Mouse (Mus musculus) heart, postnatal 36 days (tissue): Measurements from ENCODE around the gene 2300003K06Rik. TPM values are rescaled to one million over a fixed set of nuclear protein-coding genes. Genes with fewer than 3 reads are reported as not detected.
"Not testable (repeated sequence)": the region's sequence is repeated elsewhere in the genome, so short reads cannot be mapped to it uniquely, and the experiment has no call there.

Experiments used
- DNase-seq, 2 experiments: peaks; one replicate each; pipeline ENCODE4 v3.0.0; 2021 to 2022
- intact Hi-C: fragments of 180-260 bp; cut with DNase I; formaldehyde crosslinking; loops from one replicate; pipeline ENCODE4 v1.15.1; 2025
- total RNA-seq, 2 experiments: library from RNA; stranded (reverse); gene quantifications; 2 replicates each; pipeline ENCODE4 v1.2.3; 2021

Gene 2300003K06Rik
- total RNA-seq = not detected

DNA sequence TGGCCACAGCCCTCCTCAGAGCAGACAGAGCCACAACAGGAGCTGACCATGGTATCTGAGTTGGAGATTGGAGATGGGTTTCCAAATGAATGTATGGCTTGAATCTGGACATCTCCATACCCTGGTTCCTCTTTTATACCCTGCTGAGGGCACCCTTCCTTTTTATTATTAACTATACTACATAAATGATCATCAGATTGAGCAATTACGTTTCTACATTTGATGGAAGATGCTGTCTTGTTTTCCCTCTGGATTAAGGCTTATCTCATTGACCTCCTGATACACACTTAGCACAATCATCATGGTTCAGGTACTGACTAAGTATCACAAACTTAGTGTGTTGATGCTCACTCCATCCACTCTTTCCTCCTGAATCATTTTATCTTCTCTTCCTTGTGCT, at the start of gene 2300003K06Rik:
Gene 2300003K06Rik (minus strand): TSS at position 101 of the 400 bp plus-strand sequence.
- intact Hi-C loops = no loop called here
- DNase-seq = no peak

DNA sequence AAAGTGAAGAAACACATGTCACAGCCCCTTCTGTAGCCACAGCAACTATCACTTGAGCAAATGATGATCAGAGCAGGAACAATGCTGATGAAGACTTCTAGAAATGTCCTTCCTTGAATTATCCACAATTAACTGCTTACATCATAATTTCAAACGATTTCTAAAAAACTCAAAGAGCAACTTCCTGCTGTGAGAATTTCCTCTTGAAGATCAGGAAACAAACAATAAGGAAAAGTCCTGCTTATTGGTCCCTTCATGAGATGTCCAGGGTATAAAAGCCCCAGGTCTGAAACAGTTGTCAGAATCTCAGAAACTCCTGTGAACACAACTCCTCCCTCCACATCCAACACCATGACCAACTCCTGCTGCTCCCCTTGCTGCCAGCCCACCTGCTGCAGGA, 41.0 kb upstream of the 2300003K06Rik start, which contains the start of gene Gm11567:
Gene Gm11567 (plus strand): TSS at position 301 of the 400 bp plus-strand sequence.
- intact Hi-C loops, DNase-seq: not testable (repeated sequence)

DNA sequence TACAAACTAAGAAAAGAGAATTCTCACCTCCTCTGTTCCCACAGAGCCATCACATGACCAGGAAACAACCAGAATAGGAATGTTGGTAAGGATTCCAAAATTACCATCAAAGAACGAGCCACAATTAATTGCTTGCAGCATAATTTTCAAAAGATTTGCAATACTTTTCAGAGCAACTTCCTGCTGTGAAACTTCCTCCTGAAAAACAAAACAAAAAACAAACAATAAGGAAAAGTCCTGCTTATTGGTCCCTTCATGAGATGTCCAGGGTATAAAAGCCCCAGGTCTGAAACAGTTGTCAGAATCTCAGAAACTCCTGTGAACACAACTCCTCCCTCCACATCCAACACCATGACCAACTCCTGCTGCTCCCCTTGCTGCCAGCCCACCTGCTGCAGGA, 35.2 kb upstream of the 2300003K06Rik start, which contains the start of gene Krtap9-1:
Gene Krtap9-1 (plus strand): TSS at position 301 of the 400 bp plus-strand sequence.
- DNase-seq, intact Hi-C loops: not testable (repeated sequence)

DNA sequence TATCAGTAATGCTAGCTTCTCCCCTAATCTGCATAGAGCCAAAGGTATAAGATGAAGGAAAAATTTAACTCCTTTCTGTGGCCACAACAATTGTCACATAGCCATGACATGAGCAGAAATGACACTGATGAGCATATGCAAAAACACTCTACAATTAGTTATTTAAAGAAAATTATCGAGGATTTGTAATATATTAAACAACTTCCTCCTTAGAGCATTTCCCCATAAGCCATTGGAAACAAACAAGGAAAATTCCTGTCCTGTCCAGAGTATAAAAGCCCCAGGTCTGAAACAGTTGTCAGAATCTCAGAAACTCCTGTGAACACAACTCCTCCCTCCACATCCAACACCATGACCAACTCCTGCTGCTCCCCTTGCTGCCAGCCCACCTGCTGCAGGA, 26.3 kb upstream of the 2300003K06Rik start, which contains the start of gene Gm11559:
Gene Gm11559 (plus strand): TSS at position 301 of the 400 bp plus-strand sequence.
- DNase-seq, intact Hi-C loops: not testable (repeated sequence)

DNA sequence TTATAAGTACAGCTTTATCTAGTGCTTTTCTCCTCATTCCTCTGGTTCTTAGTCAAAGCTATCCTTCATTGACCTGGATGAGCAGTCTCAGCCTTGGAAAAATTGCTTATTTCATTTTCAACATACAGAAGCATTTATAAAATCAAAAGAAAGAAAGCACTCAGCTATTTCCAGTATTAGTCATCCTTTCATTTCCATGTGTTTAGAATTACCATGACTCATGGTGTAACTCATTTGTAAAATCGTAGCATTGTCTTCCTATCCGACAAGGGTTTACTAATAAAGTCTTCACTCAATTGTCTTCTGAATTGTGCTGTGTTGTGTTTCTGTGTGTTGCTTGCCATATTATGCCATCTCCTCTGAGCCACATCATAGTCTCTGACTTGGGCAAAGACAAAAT, 20.9 kb upstream of the 2300003K06Rik start:
- intact Hi-C loops = no loop called here
- no peak for DNase-seq

DNA sequence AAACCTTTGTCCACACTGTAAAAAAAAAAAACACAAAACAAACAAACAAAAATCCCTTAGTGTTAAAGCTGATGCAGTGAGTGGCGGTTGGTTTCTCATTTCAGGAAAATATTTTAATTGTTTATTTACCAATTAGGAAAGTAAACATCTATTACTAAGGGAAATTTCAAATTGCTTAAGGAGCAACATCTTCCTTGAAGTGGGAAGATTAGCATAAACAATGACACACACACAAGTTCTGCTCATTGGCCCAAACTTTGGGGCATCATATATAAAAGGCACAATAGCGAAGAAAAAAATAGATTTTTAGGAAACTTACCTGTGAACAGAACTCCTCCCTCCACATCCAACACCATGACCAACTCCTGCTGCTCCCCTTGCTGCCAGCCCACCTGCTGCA, 19.8 kb upstream of the 2300003K06Rik start, which contains the start of gene Gm11568:
Gene Gm11568 (plus strand): TSS at position 301 of the 400 bp plus-strand sequence.
- no peak for DNase-seq
- intact Hi-C loops = no loop called here

DNA sequence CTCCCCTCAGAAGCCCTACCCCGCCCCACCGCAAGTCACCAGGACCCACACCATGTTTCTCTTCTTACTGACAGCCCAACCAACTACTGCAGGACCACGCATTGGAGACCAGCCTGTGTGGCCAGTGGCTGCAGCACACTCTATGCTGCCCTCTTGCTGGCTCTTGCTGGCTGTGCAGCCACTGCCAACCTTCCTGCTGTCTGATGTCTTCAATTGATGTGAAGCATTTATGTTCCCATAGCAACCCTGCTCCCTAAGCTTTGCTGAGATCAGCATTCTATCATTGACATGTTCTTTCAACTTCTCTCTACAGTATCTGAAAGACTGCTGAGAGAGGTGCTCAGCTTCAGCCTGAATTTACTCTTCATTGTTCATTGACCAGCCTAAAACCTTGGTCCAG, 16.3 kb upstream of the 2300003K06Rik start:
- no peak for DNase-seq
- intact Hi-C loops = no loop called here

GRCm38 (mm10) chr11:99851508-99851907, 13.6 kb upstream of the 2300003K06Rik start, which contains the start of gene Krtap4-16:
Gene Krtap4-16 (minus strand): TSS chr11:99851608.
- DNase-seq = no peak
- intact Hi-C loops = no loop called here

DNA sequence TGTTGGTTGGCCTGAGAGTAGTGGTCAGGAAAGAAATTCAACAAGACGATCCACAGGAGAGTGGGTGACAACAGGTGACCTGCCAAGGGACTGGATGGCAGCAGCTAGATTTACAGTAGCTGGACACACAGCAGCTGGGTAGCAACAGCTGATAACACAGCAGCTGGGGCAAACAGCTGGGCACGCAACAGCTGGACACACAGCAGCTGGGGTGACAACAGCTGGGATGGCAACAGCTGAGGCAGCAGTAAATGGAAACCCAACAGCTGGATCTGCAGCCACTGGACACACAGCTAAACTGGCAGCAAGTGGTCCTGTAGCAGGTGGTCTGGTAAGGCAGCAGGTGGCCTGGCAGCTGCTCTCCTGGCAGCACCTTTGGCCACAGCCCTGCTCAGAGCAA, 8.9 kb upstream of the 2300003K06Rik start:
- intact Hi-C loops = no loop called here

GRCm38 (mm10) chr11:99842185-99842584, 4.3 kb upstream of the 2300003K06Rik start:
- no peak for DNase-seq
- intact Hi-C loops = no loop called here

More for the DNA sequence above, 8.9 kb upstream of the 2300003K06Rik start:
- DNase-seq = no peak

GRCm38 (mm10) chr11:99815566-99815965, 22.3 kb downstream of the 2300003K06Rik start, which contains the start of gene Gm11564:
Gene Gm11564 (minus strand): TSS chr11:99815666.
- DNase-seq, intact Hi-C loops: not testable (repeated sequence)

DNA sequence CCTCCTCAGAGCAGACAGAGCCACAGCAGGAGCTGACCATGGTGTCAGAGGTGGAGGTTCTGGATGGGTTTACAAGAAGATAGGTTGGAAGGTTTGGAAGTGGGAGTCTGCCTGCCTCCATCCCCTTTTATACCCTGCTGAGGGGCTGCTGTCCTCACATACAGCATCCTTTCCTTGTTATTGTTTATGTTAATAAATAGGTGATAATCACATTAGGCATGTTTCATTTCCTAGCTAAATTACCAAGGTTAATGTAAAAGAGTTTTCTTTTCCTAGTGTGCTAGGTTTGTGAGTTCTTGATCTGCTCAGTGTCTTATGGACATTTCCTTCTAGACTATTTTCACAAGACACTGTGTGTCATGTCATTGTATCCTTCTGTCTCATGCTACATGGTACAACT, 28.1 kb downstream of the 2300003K06Rik start, which contains the start of gene Krtap4-13:
Gene Krtap4-13 (minus strand): TSS at position 101 of the 400 bp plus-strand sequence.
- DNase-seq, intact Hi-C loops: not testable (repeated sequence)

GRCm38 (mm10) chr11:99804346-99804745, 33.5 kb downstream of the 2300003K06Rik start, which contains the start of gene Gm11554:
Gene Gm11554 (minus strand): TSS chr11:99804446.
- intact Hi-C loops, DNase-seq: not testable (repeated sequence)

- DNase-seq, intact Hi-C loops: not testable (repeated sequence)
These were observed 39.0 kb downstream of the 2300003K06Rik start, which contains the start of gene Gm11569 for GRCm38 (mm10) chr11:99798832-99799231. Gene Gm11569 (minus strand): TSS chr11:99798932.

DNA sequence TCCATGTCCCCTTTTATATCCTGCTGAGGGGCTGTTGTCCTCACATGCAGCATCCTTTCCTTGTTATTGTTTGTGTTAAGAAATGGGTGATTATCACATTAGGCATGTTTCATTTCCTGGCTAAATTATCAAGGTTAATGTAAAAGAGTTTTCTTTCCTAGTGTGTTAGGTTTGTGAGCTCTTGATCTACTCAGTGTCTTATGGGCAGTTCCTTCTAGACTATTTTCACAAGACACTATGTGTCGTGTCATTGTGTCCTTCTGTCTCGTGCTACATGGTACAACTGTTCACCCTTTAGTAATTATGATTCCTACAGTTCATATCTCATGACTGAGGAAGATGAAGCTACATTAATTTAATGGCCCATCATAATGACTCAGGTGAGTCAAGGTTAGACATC, 44.5 kb downstream of the 2300003K06Rik start, which contains the start of gene Gm11596:
Gene Gm11596 (minus strand): TSS at position 101 of the 400 bp plus-strand sequence.
- intact Hi-C loops = no loop called here

More for the DNA sequence above, 44.5 kb downstream of the 2300003K06Rik start, which contains the start of gene Gm11596:
- DNase-seq = no peak

Other genes with a start within 250 kb of the 2300003K06Rik start
- gene Krtap1-3, start 246.7 kb downstream of the 2300003K06Rik start, total RNA-seq = not detected
- not detected for gene Krtap9-3, start 240.0 kb downstream of the 2300003K06Rik start, total RNA-seq
- gene Gm11938, start 234.8 kb downstream of the 2300003K06Rik start, total RNA-seq = not detected
- not detected for gene Gm11937, start 227.9 kb downstream of the 2300003K06Rik start, total RNA-seq
- gene Krtap2-4, start 223.2 kb downstream of the 2300003K06Rik start, total RNA-seq = not detected
- not detected for gene Gm11562, start 217.6 kb downstream of the 2300003K06Rik start, total RNA-seq
- gene Krtap4-1, start 209.8 kb downstream of the 2300003K06Rik start, total RNA-seq = not detected
- not detected for gene Krtap4-2, start 203.0 kb downstream of the 2300003K06Rik start, total RNA-seq
- not detected for gene Krtap4-7, start 194.0 kb downstream of the 2300003K06Rik start, total RNA-seq
- not detected for gene Gm11555, start 187.8 kb downstream of the 2300003K06Rik start, total RNA-seq
- not detected for gene Gm11563, start 179.1 kb downstream of the 2300003K06Rik start, total RNA-seq
- not detected for gene Krtap4-6, start 172.1 kb downstream of the 2300003K06Rik start, total RNA-seq
- gene Gm14190, start 147.3 kb downstream of the 2300003K06Rik start, total RNA-seq = not detected
- gene Gm14180, start 103.8 kb downstream of the 2300003K06Rik start, total RNA-seq = not detected
- not detected for gene Gm11595, start 65.2 kb downstream of the 2300003K06Rik start, total RNA-seq
- gene Krtap4-8, start 57.4 kb downstream of the 2300003K06Rik start, total RNA-seq = not detected
- gene Krtap4-9, start 52.9 kb downstream of the 2300003K06Rik start, total RNA-seq = not detected
- not detected for gene Gm11596, start 44.6 kb downstream of the 2300003K06Rik start, total RNA-seq
- not detected for gene Gm11569, start 39.1 kb downstream of the 2300003K06Rik start, total RNA-seq
- gene Gm11554, start 33.6 kb downstream of the 2300003K06Rik start, total RNA-seq = not detected
- gene Krtap4-13, start 28.2 kb downstream of the 2300003K06Rik start, total RNA-seq = not detected
- gene Gm11564, start 22.4 kb downstream of the 2300003K06Rik start, total RNA-seq = not detected
- gene Krtap4-16, start 13.5 kb upstream of the 2300003K06Rik start, total RNA-seq = not detected
- not detected for gene Gm11568, start 19.9 kb upstream of the 2300003K06Rik start, total RNA-seq
- gene Gm11559, start 26.4 kb upstream of the 2300003K06Rik start, total RNA-seq = not detected
- gene Krtap9-1, start 35.3 kb upstream of the 2300003K06Rik start, total RNA-seq = not detected
- not detected for gene Gm11567, start 41.1 kb upstream of the 2300003K06Rik start, total RNA-seq
- gene Krtap31-1, start 69.9 kb upstream of the 2300003K06Rik start, total RNA-seq = not detected
- gene Gm11565, start 76.7 kb upstream of the 2300003K06Rik start, total RNA-seq = not detected
- not detected for gene Krtap31-2, start 98.2 kb upstream of the 2300003K06Rik start, total RNA-seq
- gene Krtap9-5, start 110.4 kb upstream of the 2300003K06Rik start, total RNA-seq = not detected
- gene Krtap29-1, start 141.0 kb upstream of the 2300003K06Rik start, total RNA-seq = not detected
- gene Krtap16-1, start 148.5 kb upstream of the 2300003K06Rik start, total RNA-seq = not detected
- gene Krtap17-1, start 155.9 kb upstream of the 2300003K06Rik start, total RNA-seq = not detected
- gene Krt33a, start 178.1 kb upstream of the 2300003K06Rik start, total RNA-seq = not detected
- gene Krt33b, start 191.8 kb upstream of the 2300003K06Rik start, total RNA-seq = not detected
- gene Krt34, start 203.5 kb upstream of the 2300003K06Rik start, total RNA-seq = not detected
- not detected for gene Krt31, start 212.5 kb upstream of the 2300003K06Rik start, total RNA-seq